ENCODE assay signal across 19 mouse cellular contexts in genomic region chr6:140095416-140095815, GRCm38 (mm10). TPM values are rescaled to one million over a fixed set of nuclear protein-coding genes. Genes with fewer than 3 reads are reported as not detected.
A peak's percentile ranks its signal among the peaks of the same experiment; 100 is the strongest.
DNase-seq lines count a peak whose midpoint lies in the region; ATAC-seq lines count a peak whose summit lies in the region.
"Had no signal": no experiment of that assay in that cellular context is flagged by ENCODE, and none has a peak within 500 bp of the region (broad histone marks: within the 10 kb centered on the region; RNA-seq: fewer than 3 reads in every experiment).

No protein-coding gene starts in this region.

- H3K27ac ChIP-seq in heart, embryonic 15.5 days, result peak overlapping the region; percentile 75
- H3K27ac ChIP-seq in midbrain, embryonic 15.5 days, result no peak overlapping the region
- H3K27ac ChIP-seq in midbrain, embryonic 14.5 days (replicated peaks; ENCODE audit: low read depth, low read length), result no peak overlapping the region
- peak overlapping the region; percentile 68 for H3K27ac ChIP-seq in heart, embryonic 16.5 days (ENCODE audit: low read length)
- no peak overlapping the region for H3K27ac ChIP-seq in midbrain, embryonic 16.5 days (ENCODE audit: low read length)
- H3K27ac ChIP-seq: embryonic facial prominence, embryonic 15.5 days; limb, embryonic 13.5 days had no signal

- H3K4me3 ChIP-seq in heart, embryonic 15.5 days, result no peak overlapping the region
- H3K4me3 ChIP-seq in midbrain, embryonic 15.5 days, result no peak overlapping the region
- no peak overlapping the region for H3K4me3 ChIP-seq in midbrain, embryonic 14.5 days (replicated peaks; ENCODE audit: low read depth, low read length)
- no peak overlapping the region for H3K4me3 ChIP-seq in heart, embryonic 16.5 days (ENCODE audit: low read length)
- H3K4me3 ChIP-seq in midbrain, embryonic 16.5 days (ENCODE audit: low read depth, low read length), result no peak overlapping the region
- H3K4me3 ChIP-seq: embryonic facial prominence, embryonic 15.5 days; limb, embryonic 13.5 days had no signal

- no peaks in the 10 kb centered on the region for H3K36me3 ChIP-seq in heart, embryonic 15.5 days
- H3K36me3 ChIP-seq in midbrain, embryonic 15.5 days (replicated peaks), result no peaks in the 10 kb centered on the region
- no peaks in the 10 kb centered on the region for H3K36me3 ChIP-seq in midbrain, embryonic 14.5 days (ENCODE audit: control insufficient read depth, insufficient read depth, low read length)
- no peaks in the 10 kb centered on the region for H3K36me3 ChIP-seq in heart, embryonic 16.5 days (ENCODE audit: control insufficient read depth, insufficient read depth)
- no peaks in the 10 kb centered on the region for H3K36me3 ChIP-seq in midbrain, embryonic 16.5 days (ENCODE audit: control insufficient read depth, insufficient read depth, low read length)
- H3K36me3 ChIP-seq: embryonic facial prominence, embryonic 15.5 days; limb, embryonic 13.5 days had no signal

- H3K9me3 ChIP-seq in heart, embryonic 15.5 days (replicated peaks), result no peaks in the 10 kb centered on the region
- no peaks in the 10 kb centered on the region for H3K9me3 ChIP-seq in midbrain, embryonic 15.5 days
- H3K9me3 ChIP-seq in midbrain, embryonic 14.5 days (ENCODE audit: control insufficient read depth, low read length), result no peaks in the 10 kb centered on the region
- no peaks in the 10 kb centered on the region for H3K9me3 ChIP-seq in heart, embryonic 16.5 days (replicated peaks; ENCODE audit: control insufficient read depth, low read length)
- H3K9me3 ChIP-seq in midbrain, embryonic 16.5 days (replicated peaks; ENCODE audit: control insufficient read depth, low read length, poor library complexity, severe bottlenecking), result no peaks in the 10 kb centered on the region
- H3K9me3 ChIP-seq: embryonic facial prominence, embryonic 15.5 days; limb, embryonic 13.5 days had no signal

- H3K9ac ChIP-seq in heart, embryonic 15.5 days, result no peak overlapping the region
- no peak overlapping the region for H3K9ac ChIP-seq in midbrain, embryonic 15.5 days
- H3K9ac ChIP-seq in midbrain, embryonic 14.5 days (replicated peaks; ENCODE audit: low read length), result no peak overlapping the region
- H3K9ac ChIP-seq in heart, embryonic 16.5 days (ENCODE audit: low read length), result 0 out of 2 replicates have a peak overlapping the region, but pooled peaks have one; percentile 30
- no peak overlapping the region for H3K9ac ChIP-seq in midbrain, embryonic 16.5 days (ENCODE audit: low read depth, low read length)
- H3K9ac ChIP-seq: embryonic facial prominence, embryonic 15.5 days; forebrain, postnatal 0 days; limb, embryonic 13.5 days; liver, postnatal 0 days had no signal

- no peaks in the 10 kb centered on the region for H3K27me3 ChIP-seq in heart, embryonic 15.5 days
- no peaks in the 10 kb centered on the region for H3K27me3 ChIP-seq in midbrain, embryonic 15.5 days (replicated peaks)
- H3K27me3 ChIP-seq in midbrain, embryonic 14.5 days (ENCODE audit: control insufficient read depth, insufficient read depth, low read length), result no peaks in the 10 kb centered on the region
- H3K27me3 ChIP-seq in heart, embryonic 16.5 days (ENCODE audit: control insufficient read depth, insufficient read depth, low read length), result no peaks in the 10 kb centered on the region
- H3K27me3 ChIP-seq in midbrain, embryonic 16.5 days (ENCODE audit: control insufficient read depth, insufficient read depth, low read depth, low read length), result no peaks in the 10 kb centered on the region
- H3K27me3 ChIP-seq: embryonic facial prominence, embryonic 15.5 days; limb, embryonic 13.5 days had no signal

- WGBS in heart, embryonic 15.5 days, result 39% methylated on average over 10 of the region's 10 CpGs
- WGBS in midbrain, embryonic 15.5 days, result 83% methylated on average over 10 of the region's 10 CpGs
- 79% methylated on average over 10 of the region's 10 CpGs for WGBS in midbrain, embryonic 14.5 days
- 36% methylated on average over 10 of the region's 10 CpGs for WGBS in heart, embryonic 16.5 days
- 83% methylated on average over 10 of the region's 10 CpGs for WGBS in midbrain, embryonic 16.5 days

- H3K4me2 ChIP-seq in heart, embryonic 15.5 days, result peak overlapping the region; percentile 15; the same call in 1 of the 2 replicates
- H3K4me2 ChIP-seq in midbrain, embryonic 15.5 days, result no peak overlapping the region
- H3K4me2 ChIP-seq in midbrain, embryonic 14.5 days (ENCODE audit: low read length), result no peak overlapping the region
- peak overlapping the region; percentile 22 for H3K4me2 ChIP-seq in heart, embryonic 16.5 days (ENCODE audit: low read depth, low read length)
- no peak overlapping the region for H3K4me2 ChIP-seq in midbrain, embryonic 16.5 days (ENCODE audit: low read length)
- H3K4me2 ChIP-seq: embryonic facial prominence, embryonic 15.5 days; limb, embryonic 13.5 days had no signal

- H3K4me1 ChIP-seq in heart, embryonic 15.5 days (replicated peaks), result peaks cover 8% of the 10 kb centered on the region
- H3K4me1 ChIP-seq in midbrain, embryonic 15.5 days, result no peaks in the 10 kb centered on the region
- no peaks in the 10 kb centered on the region for H3K4me1 ChIP-seq in midbrain, embryonic 14.5 days (ENCODE audit: control insufficient read depth, insufficient read depth, low read length)
- peaks cover 7% of the 10 kb centered on the region for H3K4me1 ChIP-seq in heart, embryonic 16.5 days (ENCODE audit: control insufficient read depth, insufficient read depth, low read length)
- H3K4me1 ChIP-seq in midbrain, embryonic 16.5 days (ENCODE audit: control insufficient read depth, insufficient read depth, low read length), result peaks cover 2% of the 10 kb centered on the region; the same call in 1 of the 2 replicates

- peak; percentile 85 for ATAC-seq in heart, embryonic 15.5 days (replicated peaks; ENCODE audit: insufficient number of reproducible peaks, insufficient read depth, low FRiP score, low read depth)
- 0 out of 2 replicates have a peak, but pooled peaks have one; percentile 37 for ATAC-seq in midbrain, embryonic 15.5 days (replicated peaks)
- no peak for ATAC-seq in midbrain, embryonic 14.5 days (ENCODE audit: low FRiP score, low TSS enrichment)
- ATAC-seq in heart, embryonic 16.5 days (replicated peaks; ENCODE audit: extremely low read depth, insufficient read depth, low FRiP score), result peak; percentile 86
- 0 out of 2 replicates have a peak, but pooled peaks have one; percentile 32 for ATAC-seq in midbrain, embryonic 16.5 days
- ATAC-seq: CD4-positive, CD25-positive, alpha-beta regulatory T cell, adult 4 months; forebrain, postnatal 0 days; liver, postnatal 0 days had no signal

- DNase-seq in heart, adult 11 months, result no peak
- no peak for DNase-seq in midbrain, embryonic 14.5 days
- DNase-seq in gastrocnemius, postnatal 25 days, result no peak
- DNase-seq: adrenal gland, postnatal 25 days; cerebellum, adult 9-11 months; forebrain, postnatal 0 days; kidney, postnatal 25 days; liver, postnatal 0 days had no signal

RNA-seq across cellular contexts. Expression of gene Plcz1, which starts 54.2 kb away (rescaled TPM):
- not detected in 2 replicates for polyA plus RNA-seq in heart, embryonic 15.5 days (2015; fragmentation: Nextera tagmentation; extraction: Ambion mirVana)
- polyA plus RNA-seq in midbrain, embryonic 15.5 days (2015; fragmentation: Nextera tagmentation; extraction: Ambion mirVana), result 0.33 and 0.44 TPM in 2 replicates
- polyA plus RNA-seq in midbrain, embryonic 14.5 days (2014; fragmentation: Nextera tagmentation; extraction: Ambion mirVana), result 0.16 and 0.50 TPM in 2 replicates
- not detected in 2 replicates for polyA plus RNA-seq in heart, embryonic 16.5 days (2015; fragmentation: Nextera tagmentation; extraction: Ambion mirVana)
- 0.53 and 0.97 TPM in 2 replicates for polyA plus RNA-seq in midbrain, embryonic 16.5 days (2015; fragmentation: Nextera tagmentation; extraction: Ambion mirVana)
- total RNA-seq in gastrocnemius, postnatal 25 days (2021), result not detected
- total RNA-seq: adrenal gland, postnatal 25 days; gastrocnemius, adult 8-10 months had no signal
- polyA plus RNA-seq: CD4-positive, CD25-positive, alpha-beta regulatory T cell, adult 4 months; embryonic facial prominence, embryonic 15.5 days; limb, embryonic 13.5 days; liver, postnatal 0 days; stomach, embryonic 14.5 days had no signal

RNA-seq across cellular contexts. Expression of gene Capza3, which starts 54.4 kb away (rescaled TPM):
- not detected in 2 replicates for polyA plus RNA-seq in heart, embryonic 15.5 days (2015; fragmentation: Nextera tagmentation; extraction: Ambion mirVana)
- polyA plus RNA-seq in midbrain, embryonic 15.5 days (2015; fragmentation: Nextera tagmentation; extraction: Ambion mirVana), result not detected in 2 replicates
- polyA plus RNA-seq in midbrain, embryonic 14.5 days (2014; fragmentation: Nextera tagmentation; extraction: Ambion mirVana), result not detected in 2 replicates
- polyA plus RNA-seq in heart, embryonic 16.5 days (2015; fragmentation: Nextera tagmentation; extraction: Ambion mirVana), result not detected in 2 replicates
- not detected in 2 replicates for polyA plus RNA-seq in midbrain, embryonic 16.5 days (2015; fragmentation: Nextera tagmentation; extraction: Ambion mirVana)
- total RNA-seq in gastrocnemius, postnatal 25 days (2021), result not detected
- total RNA-seq: adrenal gland, postnatal 25 days; forebrain, postnatal 0 days; gastrocnemius, adult 8-10 months; layer of hippocampus, postnatal 14 days had no signal
- polyA plus RNA-seq: CD4-positive, CD25-positive, alpha-beta regulatory T cell, adult 4 months; embryonic facial prominence, embryonic 15.5 days; forebrain, postnatal 0 days; limb, embryonic 13.5 days; liver, postnatal 0 days; stomach, embryonic 14.5 days; thymus, postnatal 0 days had no signal

Comparison
In these comparisons a context has a peak if more than half of its experiments do, and no peak if none do; other contexts are left out.
1. H3K27ac ChIP-seq: peak in heart, embryonic 15.5 days (single experiment) and heart, embryonic 16.5 days (single experiment); none in midbrain, embryonic 15.5 days (single experiment), midbrain, embryonic 14.5 days (single experiment) and midbrain, embryonic 16.5 days (single experiment).
2. H3K4me2 ChIP-seq: peak in heart, embryonic 15.5 days (single experiment) and heart, embryonic 16.5 days (single experiment); none in midbrain, embryonic 15.5 days (single experiment), midbrain, embryonic 14.5 days (single experiment) and midbrain, embryonic 16.5 days (single experiment).